Mouse (Mus musculus) cortical plate, adult 2 months (tissue): Measurements from ENCODE around the gene Fau. TPM values are rescaled to one million over a fixed set of nuclear protein-coding genes. Genes with fewer than 3 reads are reported as not detected.
"Not testable (repeated sequence)": the region's sequence is repeated elsewhere in the genome, so short reads cannot be mapped to it uniquely, and the experiment has no call there.

Source experiments
- H3K27ac ChIP-seq: fragments of 200-500 bp; 2 replicates; pipeline ENCODE4 v1.5.1; 2012; ENCODE audit warnings: low read length, control low read depth, inconsistent platforms; ENCODE audit not compliant: insufficient read depth
- H3K4me1 ChIP-seq: fragments of 200-500 bp; 2 replicates; pipeline ENCODE4 v1.6.1; 2011; ENCODE audit warnings: low read length; ENCODE audit not compliant: control insufficient read depth, insufficient read depth
- H3K4me3 ChIP-seq: fragments of 200-500 bp; 2 replicates; pipeline ENCODE4 v1.5.1; 2011; ENCODE audit warnings: mild to moderate bottlenecking, low read length, control low read depth; ENCODE audit not compliant: insufficient read depth
- CTCF ChIP-seq: fragments of 200-500 bp; IDR thresholded peaks from 2 replicates; pipeline ENCODE4 v1.5.1; 2011; ENCODE audit warnings: mild to moderate bottlenecking, control low read depth, low read length; ENCODE audit not compliant: insufficient read depth; ENCODE audit errors: extremely low read depth
- POLR2A ChIP-seq: fragments of 200-500 bp; IDR thresholded peaks from 2 replicates; pipeline ENCODE4 v1.6.1; 2011; ENCODE audit warnings: mild to moderate bottlenecking, low read length, control low read depth; ENCODE audit not compliant: insufficient read depth; ENCODE audit errors: extremely low read depth
- polyA plus RNA-seq: library from polyadenylated mRNA; depleted of rRNA; stranded (reverse); fragments of >200 nt; gene quantifications from 2 replicates; pipeline ENCODE4 v1.2.3, GENCODE M21; 2012

The Fau gene
- polyA plus RNA-seq, 1 experiment, result 920 TPM

DNA sequence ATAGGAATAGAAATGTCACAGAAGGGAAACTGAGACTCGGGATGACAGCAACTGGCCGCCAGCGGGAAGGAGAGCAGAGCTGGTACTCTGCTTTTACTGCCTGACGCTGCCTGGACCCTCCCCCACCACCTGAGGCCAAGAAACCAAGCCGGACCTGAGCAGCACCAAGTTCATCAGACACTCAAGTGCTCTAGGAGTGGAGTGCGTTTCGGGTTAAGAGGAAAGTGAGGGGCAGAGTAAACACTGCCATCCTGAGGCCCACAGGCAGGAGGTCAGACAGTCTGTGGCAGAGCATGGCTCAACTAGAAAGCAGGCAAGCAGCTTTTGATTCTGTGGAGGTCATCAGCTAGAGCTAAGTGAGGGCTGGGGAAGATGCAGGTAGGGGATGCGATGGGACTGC, 34.6 kb upstream of the Fau start:
- Histone ChIP-seq H3K4me3 (no peak overlapping the region), H3K4me1 (no peaks in the 10 kb centered on the region), H3K27ac (no peak overlapping the region)
- no peak for TF ChIP-seq POLR2A
- TF ChIP-seq CTCF, result no peak

DNA sequence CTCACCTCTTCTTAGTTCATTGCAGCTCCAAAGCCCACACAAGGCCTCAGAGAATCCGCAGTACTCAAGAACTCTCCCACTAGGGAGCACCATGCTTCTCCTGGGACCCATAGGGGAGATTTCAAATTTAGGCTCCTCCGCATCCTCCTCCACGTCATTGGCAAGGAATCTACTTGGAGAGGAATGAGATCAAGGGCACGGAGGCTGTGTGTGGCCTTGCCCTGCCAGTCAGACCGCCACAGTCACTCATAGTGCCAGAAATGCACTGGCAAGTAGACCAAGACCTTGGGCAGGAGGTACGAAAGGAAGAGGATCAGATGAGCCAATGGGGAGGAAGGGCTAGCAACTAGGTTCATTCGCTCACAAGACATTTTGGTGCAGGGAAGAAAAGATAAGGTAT, 33.7 kb upstream of the Fau start:
- no peak overlapping the region for H3K27ac ChIP-seq
- TF ChIP-seq POLR2A (no peak), CTCF (no peak)
- no peaks in the 10 kb centered on the region for H3K4me1 ChIP-seq
- H3K4me3 ChIP-seq, result no peak overlapping the region

DNA sequence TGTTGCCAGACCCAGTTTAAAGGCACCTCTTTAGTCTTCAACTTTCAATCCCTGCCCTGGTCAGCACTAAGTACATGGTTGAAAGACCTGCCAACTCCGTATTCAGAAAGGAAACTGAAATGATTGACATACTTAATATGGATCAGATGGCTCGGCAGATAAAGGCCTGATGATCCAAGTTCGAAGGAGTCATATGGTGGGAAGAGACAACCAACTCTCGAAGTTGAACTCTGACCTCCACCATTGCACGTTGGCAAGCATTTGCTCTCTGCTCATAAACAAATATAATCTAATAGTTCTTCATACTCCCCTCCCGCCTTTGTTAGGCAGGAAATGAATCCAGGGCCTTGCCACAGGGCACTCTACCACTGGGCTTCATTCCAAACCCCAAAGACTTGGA, 28.7 kb upstream of the Fau start:
- H3K4me1 ChIP-seq, result no peaks in the 10 kb centered on the region
- H3K4me3 ChIP-seq, result no peak overlapping the region
- no peak overlapping the region for H3K27ac ChIP-seq
- TF ChIP-seq POLR2A (no peak), CTCF (no peak)

DNA sequence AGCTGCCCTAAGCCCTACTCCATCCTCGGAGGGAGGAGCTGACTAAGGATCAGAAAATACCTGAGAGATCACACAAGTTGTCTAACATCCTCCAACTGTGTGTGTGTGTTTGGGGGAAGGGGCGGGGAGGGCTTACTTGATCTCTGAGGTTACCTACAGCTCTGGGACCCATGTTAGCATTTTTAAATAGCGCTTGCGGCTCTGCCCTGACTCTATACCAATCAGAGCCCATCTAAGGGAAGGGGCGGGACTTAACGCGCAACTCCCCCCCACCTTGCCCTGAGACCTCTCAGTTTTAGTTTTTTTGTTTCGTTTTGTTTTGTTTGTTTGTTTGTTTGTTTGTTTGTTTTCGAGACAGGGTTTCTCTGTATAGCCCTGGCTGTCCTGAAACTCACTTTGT, 28.2 kb upstream of the Fau start:
- Histone ChIP-seq H3K27ac (no peak overlapping the region), H3K4me1 (no peaks in the 10 kb centered on the region), H3K4me3 (no peak overlapping the region)
- TF ChIP-seq POLR2A (no peak), CTCF (no peak)

GRCm38 (mm10) chr19:6030520-6031280, 26.9 kb upstream of the Fau start:
- no peak for TF ChIP-seq CTCF
- TF ChIP-seq POLR2A, result no peak
- no peak overlapping the region for H3K27ac ChIP-seq
- H3K4me1 ChIP-seq, result no peaks in the 10 kb centered on the region
- no peak overlapping the region for H3K4me3 ChIP-seq

GRCm38 (mm10) chr19:6035966-6036585, 21.6 kb upstream of the Fau start:
- Histone ChIP-seq H3K27ac (no peak overlapping the region), H3K4me3 (no peak overlapping the region), H3K4me1 (no peaks in the 10 kb centered on the region)
- no peak for TF ChIP-seq POLR2A
- no peak for TF ChIP-seq CTCF

GRCm38 (mm10) chr19:6037695-6038094, 19.9 kb upstream of the Fau start:
- H3K27ac ChIP-seq, result no peak overlapping the region
- H3K4me1 ChIP-seq, result no peaks in the 10 kb centered on the region
- TF ChIP-seq POLR2A (no peak), CTCF (no peak)
- H3K4me3 ChIP-seq, result no peak overlapping the region

- no peak overlapping the region for H3K27ac ChIP-seq
- H3K4me1 ChIP-seq, result no peaks in the 10 kb centered on the region
- no peak overlapping the region for H3K4me3 ChIP-seq
- no peak for TF ChIP-seq CTCF
- no peak for TF ChIP-seq POLR2A
Measured at GRCm38 (mm10) chr19:6038326-6038725, 19.3 kb upstream of the Fau start.

DNA sequence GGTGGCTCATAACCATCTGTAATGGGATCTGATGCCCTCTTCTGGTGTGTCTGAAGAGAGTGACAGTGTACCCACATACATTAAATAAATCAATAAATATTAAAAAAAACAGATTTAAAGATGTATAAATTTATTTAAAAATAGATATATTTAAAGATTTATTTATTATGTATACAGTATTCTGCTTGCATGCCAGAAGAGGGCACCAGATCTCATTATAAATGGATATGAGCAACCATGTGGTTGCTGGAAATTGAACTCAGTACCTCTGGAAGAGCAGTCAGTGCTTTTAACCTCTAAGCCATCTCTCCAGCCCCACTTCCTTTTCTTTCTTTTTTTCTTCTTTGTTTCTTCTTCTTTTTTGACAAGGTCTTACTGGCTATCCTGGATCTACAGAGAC, 17.6 kb upstream of the Fau start:
- Histone ChIP-seq H3K27ac (no peak overlapping the region), H3K4me3 (no peak overlapping the region), H3K4me1 (no peaks in the 10 kb centered on the region)
- TF ChIP-seq POLR2A (no peak), CTCF (no peak)

- no peak for TF ChIP-seq POLR2A
- H3K4me1 ChIP-seq, result 0 out of 2 replicates have a peak, but pooled peaks cover 2% of the 10 kb centered on the region
- H3K27ac ChIP-seq, result no peak overlapping the region
- no peak overlapping the region for H3K4me3 ChIP-seq
Measured at GRCm38 (mm10) chr19:6042293-6042692, 15.4 kb upstream of the Fau start.

DNA sequence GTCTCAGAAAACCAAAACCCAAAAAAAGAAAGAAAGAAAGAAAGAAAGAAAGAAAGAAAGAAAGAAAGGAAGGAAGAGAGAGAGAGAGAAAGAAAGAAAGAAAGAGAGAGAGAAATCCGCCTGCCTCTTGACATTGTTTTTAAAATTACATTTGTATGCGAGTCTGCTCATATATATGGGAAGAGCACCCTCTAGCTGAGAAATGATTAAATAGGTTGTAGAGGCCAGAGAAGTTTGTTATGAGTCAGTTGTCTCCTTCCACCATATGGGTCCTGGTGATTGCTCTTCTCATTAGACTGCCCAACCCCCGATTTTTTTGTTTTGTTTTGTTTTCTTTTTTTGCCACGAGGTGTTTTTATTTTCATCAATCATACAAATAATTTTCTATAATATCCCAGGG, 13.5 kb upstream of the Fau start:
- H3K27ac ChIP-seq, H3K4me1 ChIP-seq, H3K4me3 ChIP-seq: not testable (repeated sequence)
